Mouse (Mus musculus): ENCODE results near the gene Fcgr4. TPM values are rescaled to one million over a fixed set of nuclear protein-coding genes. Genes with fewer than 3 reads are reported as not detected.
"Not testable (repeated sequence)": the region's sequence is repeated elsewhere in the genome, so short reads cannot be mapped to it uniquely, and the experiment has no call there.

Gene Fcgr4
- total and polyA plus RNA-seq, 3 experiments = not detected

DNA sequence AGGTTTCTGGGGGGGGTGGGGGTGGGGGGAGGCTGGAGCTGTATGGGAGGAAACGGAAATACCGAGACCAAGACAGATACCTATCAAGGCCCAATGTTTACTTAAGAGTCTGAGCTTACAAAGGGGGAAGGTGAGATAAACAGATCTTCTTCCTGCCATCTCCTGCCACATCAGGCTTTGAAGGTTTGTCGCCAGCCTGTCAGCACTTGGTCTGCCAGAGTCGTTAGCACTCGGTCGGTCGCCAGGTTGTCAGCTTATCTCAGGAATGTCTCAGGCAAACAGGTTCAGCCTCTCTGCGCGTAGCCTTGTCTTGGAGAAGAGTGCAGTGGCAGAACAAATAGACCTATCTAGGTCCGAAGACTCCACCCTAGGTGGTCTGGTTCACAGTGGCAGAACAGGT, 41.7 kb downstream of the Fcgr4 start:
- H3K9ac ChIP-seq (ENCODE audit: control insufficient read depth, low read depth, low read length, poor library complexity, severe bottlenecking) = no peak overlapping the region
- H3K4me3 ChIP-seq (ENCODE audit: control insufficient read depth in 1 of 2, insufficient read depth in 1 of 2, low read depth in 2 of 2, low read length in 2 of 2) = peak overlapping the region in 1 of 2 experiments; percentile 12; a peak in 1 of 4 replicates
- no peaks in the 10 kb centered on the region for H3K9me3 ChIP-seq (replicated peaks; ENCODE audit: insufficient read depth, low read length)
- DNase-seq (ENCODE audit: low read depth, low spot score) = no peak
- H3K4me1 ChIP-seq (ENCODE audit: control insufficient read depth in 1 of 2, insufficient read depth in 2 of 2, low read length in 2 of 2) = no peaks in the 10 kb centered on the region
- H3K27me3 ChIP-seq (ENCODE audit: control insufficient read depth in 1 of 2, insufficient read depth in 2 of 2, low read length in 2 of 2) = no peaks in the 10 kb centered on the region
- H3K79me2 ChIP-seq (ENCODE audit: control insufficient read depth, insufficient read depth, low read length, poor library complexity) = no peaks in the 10 kb centered on the region; the same call in 1 of the 2 replicates
- H3K27ac ChIP-seq (ENCODE audit: control insufficient read depth, low read depth, low read length) = no peak overlapping the region; the same call in 1 of the 2 replicates
- TF ChIP-seq EP300 (IDR thresholded peaks at IDR 0.05; ENCODE audit: low read depth in 1 of 2, low read length in 2 of 2) (no peak), MAZ (IDR thresholded peaks at IDR 0.05; ENCODE audit: low read depth, low read length) (no peak), BHLHE40 (IDR thresholded peaks at IDR 0.05; ENCODE audit: borderline replicate concordance, low read depth, low read length) (no peak), SIN3A (IDR thresholded peaks at IDR 0.05; ENCODE audit: low read length) (no peak), NRF1 (IDR thresholded peaks at IDR 0.05; ENCODE audit: insufficient read depth, low read depth, low read length, poor library complexity, severe bottlenecking) (no peak), POLR2AphosphoS2 (IDR thresholded peaks at IDR 0.05; ENCODE audit: low read length) (no peak), ZC3H11A (IDR thresholded peaks at IDR 0.05; ENCODE audit: low read depth, low read length) (no peak)
- no peaks in the 10 kb centered on the region for H3K36me3 ChIP-seq (ENCODE audit: control insufficient read depth in 1 of 2, insufficient read depth in 2 of 2, low read length in 2 of 2)

DNA sequence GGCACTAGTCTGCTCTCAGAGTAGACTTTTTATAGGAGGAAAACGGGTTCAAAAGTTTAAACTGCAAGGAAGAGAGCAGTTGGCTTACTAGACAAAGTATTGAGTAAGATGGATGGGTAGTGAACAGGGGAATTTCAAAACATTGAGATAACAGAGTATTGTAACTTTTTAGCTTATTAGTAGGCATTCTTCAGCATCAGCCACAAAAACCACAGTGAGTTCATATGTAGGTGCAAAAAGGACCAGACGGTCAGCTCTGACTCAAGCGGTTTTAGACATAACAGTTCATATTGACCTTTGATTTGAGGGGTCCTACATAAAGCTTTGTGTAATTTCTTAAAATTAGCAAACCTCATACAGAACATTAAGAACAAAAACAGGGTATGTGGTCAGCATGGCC, 42.8 kb downstream of the Fcgr4 start:
- H3K9ac ChIP-seq (ENCODE audit: control insufficient read depth, low read depth, low read length, poor library complexity, severe bottlenecking) = no peak overlapping the region
- no peaks in the 10 kb centered on the region for H3K36me3 ChIP-seq (ENCODE audit: control insufficient read depth in 1 of 2, insufficient read depth in 2 of 2, low read length in 2 of 2)
- DNase-seq (ENCODE audit: low read depth, low spot score) = no peak
- TF ChIP-seq ETS1 (IDR thresholded peaks at IDR 0.05; ENCODE audit: low read depth, low read length) = no peak
- no peak for TF ChIP-seq MEF2A (IDR thresholded peaks at IDR 0.05; ENCODE audit: extremely low read depth, insufficient replicate concordance, low read depth, low read length, poor library complexity, severe bottlenecking)
- no peak for TF ChIP-seq GATA1 (IDR thresholded peaks at IDR 0.05; ENCODE audit: low read depth, low read length)
- no peak for TF ChIP-seq BHLHE40 (IDR thresholded peaks at IDR 0.05; ENCODE audit: borderline replicate concordance, low read depth, low read length)
- TF ChIP-seq NRF1 (IDR thresholded peaks at IDR 0.05; ENCODE audit: insufficient read depth, low read depth, low read length, poor library complexity, severe bottlenecking) = no peak
- TF ChIP-seq USF1 (IDR thresholded peaks at IDR 0.05; ENCODE audit: low read depth, low read length) = no peak
- TF ChIP-seq CHD2 (IDR thresholded peaks at IDR 0.05; ENCODE audit: low read length) = no peak
- no peak for TF ChIP-seq TCF12 (IDR thresholded peaks at IDR 0.05; ENCODE audit: low read depth, low read length)
- no peak for TF ChIP-seq POLR2A (IDR thresholded peaks at IDR 0.05; ENCODE audit: control insufficient read depth in 1 of 2, insufficient read depth in 1 of 2, low read depth in 1 of 2, low read length in 2 of 2, poor library complexity in 1 of 2)
- no peak for TF ChIP-seq TBP (IDR thresholded peaks at IDR 0.05; ENCODE audit: low read depth, low read length)
- no peak for TF ChIP-seq ZKSCAN1 (IDR thresholded peaks at IDR 0.05; ENCODE audit: low read depth, low read length)
- TF ChIP-seq KAT2A (conservative IDR thresholded peaks at IDR 0.05; ENCODE audit: low read depth, low read length) = no peak
- no peak for TF ChIP-seq SMC3 (IDR thresholded peaks at IDR 0.05; ENCODE audit: low read depth, low read length)
- no peak for TF ChIP-seq MXI1 (IDR thresholded peaks at IDR 0.05; ENCODE audit: low read depth, low read length)
- TF ChIP-seq CHD1 (IDR thresholded peaks at IDR 0.05; ENCODE audit: low read depth, low read length) = no peak
- no peak for TF ChIP-seq RCOR1 (IDR thresholded peaks at IDR 0.05; ENCODE audit: low read depth, low read length)
- TF ChIP-seq USF2 (IDR thresholded peaks at IDR 0.05; ENCODE audit: borderline replicate concordance in 1 of 2, insufficient read depth in 1 of 2, low read depth in 1 of 2, low read length in 2 of 2) = no peak
- H3K27ac ChIP-seq (ENCODE audit: control insufficient read depth, low read depth, low read length) = no peak overlapping the region
- H3K9me3 ChIP-seq (replicated peaks; ENCODE audit: insufficient read depth, low read length) = no peaks in the 10 kb centered on the region
- no peaks in the 10 kb centered on the region for H3K27me3 ChIP-seq (ENCODE audit: control insufficient read depth in 1 of 2, insufficient read depth in 2 of 2, low read length in 2 of 2)
- no peak overlapping the region for H3K4me3 ChIP-seq (ENCODE audit: control insufficient read depth in 1 of 2, insufficient read depth in 1 of 2, low read depth in 2 of 2, low read length in 2 of 2)
- no peaks in the 10 kb centered on the region; the same call in 1 of the 2 replicates for H3K79me2 ChIP-seq (ENCODE audit: control insufficient read depth, insufficient read depth, low read length, poor library complexity)
- no peaks in the 10 kb centered on the region for H3K4me1 ChIP-seq (ENCODE audit: control insufficient read depth in 1 of 2, insufficient read depth in 2 of 2, low read length in 2 of 2)

DNA sequence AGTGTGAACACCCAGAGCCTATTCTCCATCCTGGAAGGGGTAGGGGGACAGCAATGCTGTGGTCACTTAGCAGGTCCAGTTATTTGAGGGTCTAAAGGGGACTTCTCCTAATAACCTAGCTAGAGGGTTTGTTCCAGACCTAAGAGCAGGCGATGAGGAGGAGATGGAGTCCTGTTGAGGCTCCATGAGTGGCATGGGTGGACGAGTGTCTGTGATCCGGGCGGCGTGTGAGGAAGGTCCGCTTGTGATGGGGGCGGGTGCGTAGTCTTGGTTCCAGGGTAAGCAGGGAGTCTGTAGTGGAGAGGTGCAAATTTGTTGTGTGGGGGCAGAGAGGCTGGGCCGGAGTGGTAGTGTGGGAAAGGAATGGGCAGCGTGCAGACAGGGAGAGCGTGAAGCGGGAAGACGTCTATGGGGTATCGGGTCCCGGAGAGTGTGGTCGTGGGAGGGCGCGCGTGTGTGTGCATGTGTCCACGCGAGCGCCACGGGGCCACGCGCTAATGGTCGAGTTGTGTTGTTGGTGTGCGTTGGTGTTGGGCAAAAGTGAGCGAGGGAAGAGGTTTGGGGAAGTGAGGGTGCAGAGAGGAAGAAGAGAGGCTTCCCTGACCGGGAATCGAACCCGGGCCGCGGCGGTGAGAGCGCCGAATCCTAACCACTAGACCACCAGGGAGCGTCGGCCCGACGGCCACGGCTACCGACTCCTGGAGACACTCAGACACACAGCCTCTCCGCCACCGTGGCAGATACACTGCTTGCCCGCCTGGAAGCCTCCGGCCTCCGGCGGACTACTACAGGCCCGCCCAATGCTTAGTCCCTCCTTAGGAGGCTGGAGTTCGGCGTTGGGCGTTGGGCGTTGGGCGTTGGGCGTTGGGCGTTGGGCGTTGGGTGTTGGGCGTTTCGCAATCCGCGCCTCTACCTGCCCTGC, 45.1 kb downstream of the Fcgr4 start:
- peak overlapping the region; percentile 13 to 45 for H3K4me3 ChIP-seq (ENCODE audit: control insufficient read depth in 1 of 2, insufficient read depth in 1 of 2, low read depth in 2 of 2, low read length in 2 of 2)

More for the DNA sequence above, 45.1 kb downstream of the Fcgr4 start:
- H3K4me1 ChIP-seq (ENCODE audit: control insufficient read depth in 1 of 2, insufficient read depth in 2 of 2, low read length in 2 of 2); H3K36me3 ChIP-seq (ENCODE audit: control insufficient read depth in 1 of 2, insufficient read depth in 2 of 2, low read length in 2 of 2); H3K27me3 ChIP-seq (ENCODE audit: control insufficient read depth in 1 of 2, insufficient read depth in 2 of 2, low read length in 2 of 2); DNase-seq (ENCODE audit: low read depth, low spot score); H3K79me2 ChIP-seq (ENCODE audit: control insufficient read depth, insufficient read depth, low read length, poor library complexity); H3K9me3 ChIP-seq (replicated peaks; ENCODE audit: insufficient read depth, low read length): not testable (repeated sequence)
- peak overlapping the region; percentile 47 for H3K9ac ChIP-seq (ENCODE audit: control insufficient read depth, low read depth, low read length, poor library complexity, severe bottlenecking)
- peak overlapping the region; percentile 25; the same call in 1 of the 2 replicates for H3K27ac ChIP-seq (ENCODE audit: control insufficient read depth, low read depth, low read length)

Measured in MEL (cell line).